Mouse (Mus musculus): ENCODE measurements around the gene Ogg1. TPM values are rescaled to one million over a fixed set of nuclear protein-coding genes. Genes with fewer than 3 reads are reported as not detected.

The Ogg1 gene
- polyA plus RNA-seq, 2 experiments: 4.5 to 8.0 TPM

GRCm38 (mm10) chr6:113292938-113293337 lies 33.8 kb upstream of the Ogg1 start:
- Histone ChIP-seq H3K27ac (no peak overlapping the region), H3K27me3 (ENCODE audit: control insufficient read depth, insufficient read depth, low read length) (no peaks in the 10 kb centered on the region), H3K9me3 (ENCODE audit: control insufficient read depth, low read length) (no peaks in the 10 kb centered on the region), H3K4me3 (ENCODE audit: insufficient read depth in 1 of 2, low read depth in 2 of 2, low read length in 2 of 2) (no peak overlapping the region), H3K36me3 (replicated peaks; ENCODE audit: control insufficient read depth, insufficient read depth, low read depth) (no peaks in the 10 kb centered on the region), H3K4me1 (replicated peaks; ENCODE audit: control insufficient read depth in 2 of 2, insufficient read depth in 2 of 2, low read length in 1 of 2) (no peaks in the 10 kb centered on the region), H3K9ac (replicated peaks) (no peak overlapping the region), H3K4me2 (ENCODE audit: low read depth) (no peak overlapping the region)
- WGBS (ENCODE audit: insufficient replicate concordance): 54% methylated on average over 5 of the region's 5 CpGs
- ATAC-seq (ENCODE audit: insufficient read depth) (no peak), DNase-seq (ENCODE audit: low read depth in 3 of 3, low spot score in 3 of 3) (no peak)
- TF ChIP-seq CTCF (IDR thresholded peaks at IDR 0.05; ENCODE audit: low read depth): no peak
- no peak for TF ChIP-seq EP300 (IDR thresholded peaks at IDR 0.05; ENCODE audit: low read depth)

GRCm38 (mm10) chr6:113296046-113296445 lies 30.7 kb upstream of the Ogg1 start:
- ATAC-seq (ENCODE audit: insufficient read depth) (no peak), DNase-seq (ENCODE audit: low read depth in 3 of 3, low spot score in 3 of 3) (no peak)
- Histone ChIP-seq H3K27me3 (ENCODE audit: control insufficient read depth, insufficient read depth, low read length) (no peaks in the 10 kb centered on the region), H3K4me2 (ENCODE audit: low read depth) (no peak overlapping the region), H3K4me1 (replicated peaks; ENCODE audit: control insufficient read depth in 2 of 2, insufficient read depth in 2 of 2, low read length in 1 of 2) (no peaks in the 10 kb centered on the region), H3K27ac (no peak overlapping the region), H3K36me3 (replicated peaks; ENCODE audit: control insufficient read depth, insufficient read depth, low read depth) (no peaks in the 10 kb centered on the region), H3K9ac (replicated peaks) (no peak overlapping the region), H3K4me3 (ENCODE audit: insufficient read depth in 1 of 2, low read depth in 2 of 2, low read length in 2 of 2) (no peak overlapping the region), H3K9me3 (ENCODE audit: control insufficient read depth, low read length) (no peaks in the 10 kb centered on the region)
- 57% methylated on average over 2 of the region's 2 CpGs for WGBS (ENCODE audit: insufficient replicate concordance)
- TF ChIP-seq EP300 (IDR thresholded peaks at IDR 0.05; ENCODE audit: low read depth): no peak

GRCm38 (mm10) chr6:113296639-113297038 lies 30.1 kb upstream of the Ogg1 start:
- H3K27me3 ChIP-seq (ENCODE audit: control insufficient read depth, insufficient read depth, low read length): no peaks in the 10 kb centered on the region
- 35% methylated on average over 4 of the region's 4 CpGs for WGBS (ENCODE audit: insufficient replicate concordance)
- H3K4me3 ChIP-seq (ENCODE audit: insufficient read depth in 1 of 2, low read depth in 2 of 2, low read length in 2 of 2): no peak overlapping the region

GRCm38 (mm10) chr6:113301350-113301749 lies 25.4 kb upstream of the Ogg1 start:
- H3K27ac ChIP-seq: no peak overlapping the region
- DNase-seq (ENCODE audit: low read depth in 3 of 3, low spot score in 3 of 3) (no peak), ATAC-seq (ENCODE audit: insufficient read depth) (no peak)
- H3K9me3 ChIP-seq (ENCODE audit: control insufficient read depth, low read length): no peaks in the 10 kb centered on the region
- H3K4me3 ChIP-seq (ENCODE audit: insufficient read depth in 1 of 2, low read depth in 2 of 2, low read length in 2 of 2): no peak overlapping the region
- H3K27me3 ChIP-seq (ENCODE audit: control insufficient read depth, insufficient read depth, low read length): no peaks in the 10 kb centered on the region
- H3K36me3 ChIP-seq (replicated peaks; ENCODE audit: control insufficient read depth, insufficient read depth, low read depth): no peaks in the 10 kb centered on the region
- no peak overlapping the region for H3K9ac ChIP-seq (replicated peaks)
- 59% methylated on average over 5 of the region's 5 CpGs for WGBS (ENCODE audit: insufficient replicate concordance)
- H3K4me1 ChIP-seq (replicated peaks; ENCODE audit: control insufficient read depth in 2 of 2, insufficient read depth in 2 of 2, low read length in 1 of 2): peaks cover 4 to 8% of the 10 kb centered on the region in 2 experiments
- no peak for TF ChIP-seq CTCF (IDR thresholded peaks at IDR 0.05; ENCODE audit: low read depth)
- no peak overlapping the region for H3K4me2 ChIP-seq (ENCODE audit: low read depth)

More at GRCm38 (mm10) chr6:113296639-113297038, 30.1 kb upstream of the Ogg1 start:
- no peak for TF ChIP-seq EP300 (IDR thresholded peaks at IDR 0.05; ENCODE audit: low read depth)
- TF ChIP-seq CTCF (IDR thresholded peaks at IDR 0.05; ENCODE audit: low read depth): no peak
- no peak overlapping the region for H3K27ac ChIP-seq
- ATAC-seq (ENCODE audit: insufficient read depth) (no peak), DNase-seq (ENCODE audit: low read depth in 3 of 3, low spot score in 3 of 3) (no peak)
- H3K4me2 ChIP-seq (ENCODE audit: low read depth): no peak overlapping the region
- no peak overlapping the region for H3K9ac ChIP-seq (replicated peaks)
- no peaks in the 10 kb centered on the region for H3K36me3 ChIP-seq (replicated peaks; ENCODE audit: control insufficient read depth, insufficient read depth, low read depth)
- no peaks in the 10 kb centered on the region for H3K9me3 ChIP-seq (ENCODE audit: control insufficient read depth, low read length)
- no peaks in the 10 kb centered on the region for H3K4me1 ChIP-seq (replicated peaks; ENCODE audit: control insufficient read depth in 2 of 2, insufficient read depth in 2 of 2, low read length in 1 of 2)

GRCm38 (mm10) chr6:113302258-113302657 lies 24.5 kb upstream of the Ogg1 start:
- Histone ChIP-seq H3K36me3 (replicated peaks; ENCODE audit: control insufficient read depth, insufficient read depth, low read depth) (no peaks in the 10 kb centered on the region), H3K27me3 (ENCODE audit: control insufficient read depth, insufficient read depth, low read length) (no peaks in the 10 kb centered on the region), H3K4me2 (ENCODE audit: low read depth) (no peak overlapping the region), H3K27ac (no peak overlapping the region), H3K4me3 (ENCODE audit: insufficient read depth in 1 of 2, low read depth in 2 of 2, low read length in 2 of 2) (no peak overlapping the region), H3K9ac (replicated peaks) (no peak overlapping the region), H3K9me3 (ENCODE audit: control insufficient read depth, low read length) (no peaks in the 10 kb centered on the region), H3K4me1 (replicated peaks; ENCODE audit: control insufficient read depth in 2 of 2, insufficient read depth in 2 of 2, low read length in 1 of 2) (peaks cover 4 to 8% of the 10 kb centered on the region in 2 experiments)
- WGBS (ENCODE audit: insufficient replicate concordance): 14% methylated on average over 3 of the region's 3 CpGs
- ATAC-seq (ENCODE audit: insufficient read depth): no peak
- DNase-seq (ENCODE audit: low read depth in 3 of 3, low spot score in 3 of 3): no peak
- TF ChIP-seq CTCF (IDR thresholded peaks at IDR 0.05; ENCODE audit: low read depth) (peak; percentile 57), EP300 (IDR thresholded peaks at IDR 0.05; ENCODE audit: low read depth) (no peak)
